Comparison of ENCODE assay signal across 8 mouse cellular contexts in the genomic region with DNA sequence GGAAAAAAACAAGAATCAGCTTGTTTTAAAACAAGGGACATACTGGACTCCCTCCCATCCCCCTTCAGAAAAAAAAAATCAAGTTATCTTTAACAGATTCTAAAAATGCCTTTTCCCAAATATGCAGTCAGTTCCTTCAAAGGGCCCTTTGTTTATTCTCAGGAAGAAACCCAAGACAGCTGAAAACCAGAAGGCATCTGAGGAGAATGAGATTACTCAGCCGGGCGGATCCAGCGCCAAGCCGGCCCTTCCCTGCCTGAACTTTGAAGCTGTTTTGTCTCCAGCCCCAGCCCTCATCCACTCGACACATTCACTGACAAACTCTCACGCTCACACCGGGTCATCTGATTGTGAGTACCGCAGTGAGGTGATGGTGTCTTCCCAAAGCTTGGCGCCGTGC.
DNase-seq lines count a peak whose midpoint lies in the region; ATAC-seq and TF ChIP-seq lines count a peak whose summit lies in the region.

No protein-coding gene starts in this region.

- no peak overlapping the region; the same call in 1 of the 2 replicates for H3K27ac ChIP-seq in cerebellum, adult 2 months (ENCODE audit: insufficient read depth, low read length)
- H3K27ac ChIP-seq in forebrain, embryonic 15.5 days (replicated peaks), result peak overlapping the region; percentile 8
- peak overlapping the region; percentile 61 for H3K27ac ChIP-seq in neural tube, embryonic 13.5 days (replicated peaks)

- H3K9me3 ChIP-seq in forebrain, embryonic 15.5 days, result no peaks in the 10 kb centered on the region
- no peaks in the 10 kb centered on the region for H3K9me3 ChIP-seq in neural tube, embryonic 13.5 days

- peak; percentile 42 to 58 for DNase-seq in cerebellum, adult 2 months
- no peak for DNase-seq in cerebellum, adult 8-10 months
- DNase-seq in Muller cell, postnatal 12 days (ENCODE audit: inconsistent ontology term), result peak; percentile 94
- DNase-seq in heart, postnatal 36 days, result peak; percentile 70 to 76
- peak; percentile 73 to 80 for DNase-seq in kidney, postnatal 4 days

- peaks cover 17% of the 10 kb centered on the region for H3K36me3 ChIP-seq in forebrain, embryonic 15.5 days
- peaks cover 27% of the 10 kb centered on the region for H3K36me3 ChIP-seq in neural tube, embryonic 13.5 days

- H3K4me2 ChIP-seq in forebrain, embryonic 15.5 days (replicated peaks), result no peak overlapping the region
- H3K4me2 ChIP-seq in neural tube, embryonic 13.5 days, result no peak overlapping the region

- H3K4me3 ChIP-seq in cerebellum, adult 2 months (replicated peaks; ENCODE audit: insufficient read depth, low read depth, low read length), result no peak overlapping the region
- no peak overlapping the region for H3K4me3 ChIP-seq in forebrain, embryonic 15.5 days
- H3K4me3 ChIP-seq in neural tube, embryonic 13.5 days, result no peak overlapping the region

- H3K27me3 ChIP-seq in cerebellum, adult 2 months (ENCODE audit: control insufficient read depth, insufficient read depth, low read length), result no peaks in the 10 kb centered on the region
- no peaks in the 10 kb centered on the region for H3K27me3 ChIP-seq in forebrain, embryonic 15.5 days
- H3K27me3 ChIP-seq in neural tube, embryonic 13.5 days, result no peaks in the 10 kb centered on the region

- H3K4me1 ChIP-seq in cerebellum, adult 2 months (ENCODE audit: control insufficient read depth, insufficient read depth, low read length), result peaks cover 17% of the 10 kb centered on the region
- H3K4me1 ChIP-seq in forebrain, embryonic 15.5 days, result peaks cover 47% of the 10 kb centered on the region
- H3K4me1 ChIP-seq in neural tube, embryonic 13.5 days (replicated peaks), result peaks cover 81% of the 10 kb centered on the region

- TF ChIP-seq CTCF in cerebellum, adult 2 months (IDR thresholded peaks at IDR 0.05; ENCODE audit: borderline replicate concordance, insufficient read depth, low read depth, low read length), result no peak

- no peak overlapping the region for H3K9ac ChIP-seq in forebrain, embryonic 15.5 days (replicated peaks)
- no peak overlapping the region for H3K9ac ChIP-seq in neural tube, embryonic 13.5 days

- 25% methylated on average over 10 of the region's 10 CpGs for WGBS in cerebellum, adult 2 months
- WGBS in forebrain, embryonic 15.5 days, result 27% methylated on average over 10 of the region's 10 CpGs
- WGBS in neural tube, embryonic 13.5 days, result 24% methylated on average over 10 of the region's 10 CpGs

- TF ChIP-seq POLR2A in cerebellum, adult 2 months (IDR thresholded peaks at IDR 0.05; ENCODE audit: borderline replicate concordance, insufficient read depth, low read length), result no peak

- ATAC-seq in forebrain, embryonic 15.5 days (replicated peaks), result no peak
- ATAC-seq in neural tube, embryonic 13.5 days (ENCODE audit: low read depth), result peak; percentile 16; the same call in 1 of the 2 replicates
- ATAC-seq in inflammation-experienced regulatory T-cells, adult 6 months, result no peak

- intact Hi-C loops in heart, postnatal 36 days (cut with DNase I), result loop anchor here (5.0 to 10.0 kb wide), 2 partner anchors 227 to 665 kb away; no protein-coding TSS in a partner anchor
